Mouse (Mus musculus): ENCODE results near the gene Olfr574.

Olfr574 gene

DNA sequence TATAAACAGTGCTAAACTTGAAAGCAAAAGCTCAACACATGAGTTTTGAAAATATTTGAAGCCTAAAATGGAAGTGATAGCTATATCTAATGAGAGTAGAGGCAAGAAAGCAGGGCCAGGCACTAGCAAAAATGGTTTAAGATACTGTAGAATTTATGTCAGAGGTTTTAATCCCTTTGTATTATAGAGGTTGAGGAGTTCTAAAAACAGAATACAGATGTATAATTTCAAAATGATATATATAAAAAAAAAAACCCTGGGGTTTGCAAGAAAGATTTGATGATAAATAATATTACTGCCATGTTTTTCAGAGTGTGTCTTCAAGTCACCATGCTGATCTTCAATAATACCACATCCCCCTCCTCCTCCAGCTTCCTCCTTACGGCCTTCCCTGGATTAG is at the start of gene Olfr574:
Gene Olfr574 (plus strand): TSS at position 301 of the 400 bp plus-strand sequence.
- DNase-seq (ENCODE audit: low spot score): no peak

DNA sequence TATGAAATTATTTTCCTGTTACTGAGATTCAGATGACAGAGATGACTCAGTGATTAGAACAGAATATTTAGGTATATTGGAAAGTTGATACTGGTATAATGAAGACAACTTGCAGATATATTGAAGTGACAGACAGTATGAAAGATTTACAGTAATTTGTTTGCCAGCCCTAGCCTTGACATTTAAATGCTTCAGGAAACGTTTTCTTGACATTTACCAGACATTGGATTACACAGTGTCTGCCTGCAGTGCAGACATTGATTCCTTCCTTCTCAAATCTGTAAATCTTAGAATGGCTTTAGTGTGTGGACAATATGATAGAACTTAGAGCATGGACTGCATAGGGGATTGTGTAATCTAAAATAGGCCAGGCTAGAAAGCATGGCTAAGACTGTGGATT is 33.0 kb upstream of the Olfr574 start:
- DNase-seq (ENCODE audit: low spot score): no peak

DNA sequence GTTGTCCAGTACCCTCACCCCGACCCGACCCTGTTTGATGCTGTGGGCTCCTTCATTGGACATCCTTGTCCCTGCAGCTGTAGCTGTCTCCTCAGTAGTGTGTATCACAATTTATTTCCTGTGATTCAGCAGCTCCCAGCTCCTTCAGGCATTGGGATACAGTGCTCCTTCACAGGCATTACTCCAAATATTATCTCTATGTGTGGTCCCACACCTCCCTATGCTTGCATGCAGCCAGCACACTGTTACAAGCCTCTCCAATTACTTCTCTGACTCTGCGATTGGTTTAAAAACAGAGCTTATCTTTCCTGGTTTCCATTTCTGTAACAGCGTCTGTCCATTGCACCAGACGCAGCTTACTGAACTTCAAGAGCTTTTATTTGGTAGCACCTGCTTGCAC is 31.9 kb upstream of the Olfr574 start:
- no peak for DNase-seq (ENCODE audit: low spot score)

DNA sequence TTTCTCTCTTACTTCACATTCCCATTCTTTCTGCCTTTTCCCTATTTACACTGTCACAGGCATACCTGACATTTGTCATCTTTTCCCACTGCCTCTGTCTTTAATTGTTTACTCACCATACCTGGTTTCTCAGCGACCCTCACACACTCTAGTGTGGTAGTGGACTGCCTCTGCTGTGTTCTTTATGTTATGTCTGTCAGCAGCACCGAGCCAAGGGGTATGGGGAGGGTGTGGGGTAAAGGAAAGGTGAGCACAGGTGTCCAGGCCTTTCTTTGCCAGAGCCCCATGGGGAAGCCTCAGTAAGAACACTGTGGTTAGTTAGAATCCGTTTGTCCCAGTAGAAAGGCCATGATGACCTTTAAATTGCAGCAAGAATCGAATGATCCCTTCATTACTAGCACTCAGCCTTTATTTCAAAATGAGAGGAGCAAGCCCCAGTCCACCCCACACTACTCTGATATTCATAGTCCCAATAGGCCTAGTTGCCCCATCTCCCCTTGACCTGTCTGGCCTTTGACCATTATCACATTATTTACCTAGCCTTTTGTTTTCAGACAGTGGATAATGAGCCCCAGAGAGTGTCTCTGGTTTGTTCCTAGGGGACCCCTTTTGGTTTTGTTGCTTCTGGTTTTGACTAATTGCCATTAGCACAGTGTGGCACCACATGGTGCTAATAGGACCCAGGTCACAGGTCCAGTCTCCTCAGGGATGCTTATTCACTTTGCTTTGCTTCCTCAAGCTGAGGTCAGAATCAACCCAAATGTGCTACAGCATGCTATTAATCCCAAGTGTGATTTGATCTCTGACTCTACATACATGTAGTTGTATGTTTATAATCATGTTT is 31.0 kb upstream of the Olfr574 start, which contains the start of gene Olfr571:
Gene Olfr571 (minus strand): TSS at position 505 of the 844 bp plus-strand sequence.
- DNase-seq (ENCODE audit: low spot score): no peak

GRCm38 (mm10) chr7:102919632-102920031 is 28.6 kb upstream of the Olfr574 start:
- DNase-seq (ENCODE audit: low spot score): peak; percentile 88

DNA sequence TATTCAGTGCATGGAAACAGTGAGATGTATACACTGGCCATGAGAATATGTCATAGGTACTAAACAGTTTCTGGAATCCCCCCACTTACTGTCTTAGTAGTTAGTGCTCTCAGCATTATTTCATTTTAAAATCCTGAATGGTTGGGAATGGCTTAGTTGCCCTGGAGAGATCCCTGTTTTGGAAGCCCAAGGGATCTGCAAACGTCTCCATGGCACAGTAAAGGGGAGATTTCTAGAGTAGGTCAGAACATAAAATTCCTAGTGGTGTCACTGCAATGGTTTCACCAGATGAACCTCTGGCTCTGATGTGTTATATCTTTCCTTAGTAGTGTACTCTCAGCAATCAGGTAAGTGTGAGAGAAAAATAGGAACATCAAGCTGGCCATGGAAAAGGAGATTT is 24.2 kb upstream of the Olfr574 start, which contains the start of gene Olfr572:
Gene Olfr572 (plus strand): TSS at position 301 of the 400 bp plus-strand sequence.
- no peak for DNase-seq (ENCODE audit: low spot score)

GRCm38 (mm10) chr7:102927105-102927504 is 21.2 kb upstream of the Olfr574 start:
- DNase-seq (ENCODE audit: low spot score): no peak

GRCm38 (mm10) chr7:102942475-102942874 is 5.8 kb upstream of the Olfr574 start, which contains the start of gene Olfr573-ps1:
Gene Olfr573-ps1, minus strand, starts transcription at chr7:102942575.
- DNase-seq (ENCODE audit: low spot score): no peak

- no peak for DNase-seq (ENCODE audit: low spot score)
Observed at GRCm38 (mm10) chr7:102943417-102943816, 4.8 kb upstream of the Olfr574 start.

- DNase-seq (ENCODE audit: low spot score): no peak
Observed at GRCm38 (mm10) chr7:102950732-102951131, 2.5 kb downstream of the Olfr574 start.

GRCm38 (mm10) chr7:102958137-102958536 is 9.9 kb downstream of the Olfr574 start:
- DNase-seq (ENCODE audit: low spot score): no peak

DNA sequence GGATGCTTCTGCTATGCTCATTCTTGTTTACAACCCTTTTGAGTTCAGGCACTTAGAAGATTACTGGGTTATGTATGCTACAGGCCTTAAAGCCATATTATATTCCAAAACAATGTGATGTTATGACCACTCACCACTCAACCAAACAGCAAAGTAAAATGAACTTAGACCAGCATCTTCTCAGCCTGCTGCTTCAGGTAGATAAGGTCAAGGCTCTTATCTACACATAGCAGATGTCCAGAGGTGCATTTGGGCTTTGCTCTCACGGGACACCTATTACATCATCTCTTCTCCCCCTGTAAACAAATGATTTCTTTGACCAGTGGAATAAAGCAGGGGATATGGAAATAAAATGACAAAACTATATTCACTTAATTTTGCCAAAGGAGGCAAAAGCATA is 10.3 kb downstream of the Olfr574 start, which contains the start of gene Olfr575:
Gene Olfr575 (minus strand): TSS at position 183 of the 400 bp plus-strand sequence.
- no peak for DNase-seq (ENCODE audit: low spot score)

DNA sequence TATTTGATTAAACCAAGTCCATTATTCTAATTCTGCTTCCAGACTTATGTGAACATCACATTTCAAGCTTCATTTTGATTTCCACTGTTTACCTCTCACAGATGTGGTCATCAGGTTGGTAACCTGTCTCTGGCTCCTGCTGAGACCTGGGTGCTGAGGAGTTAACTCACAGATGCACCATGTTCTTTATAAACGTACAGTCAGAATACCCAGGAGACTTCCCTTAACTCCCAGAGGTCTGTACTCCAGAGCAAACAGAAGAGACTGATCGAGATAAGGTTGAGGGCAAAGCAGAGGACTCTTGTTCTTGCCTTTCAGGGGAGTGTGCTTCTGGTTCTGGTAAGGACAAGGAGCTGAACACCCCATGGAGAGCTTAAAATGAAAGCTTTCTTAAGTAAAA is 14.1 kb downstream of the Olfr574 start, which contains the start of gene Olfr576:
Gene Olfr576 (plus strand): TSS at position 301 of the 400 bp plus-strand sequence.
- DNase-seq (ENCODE audit: low spot score): no peak

DNA sequence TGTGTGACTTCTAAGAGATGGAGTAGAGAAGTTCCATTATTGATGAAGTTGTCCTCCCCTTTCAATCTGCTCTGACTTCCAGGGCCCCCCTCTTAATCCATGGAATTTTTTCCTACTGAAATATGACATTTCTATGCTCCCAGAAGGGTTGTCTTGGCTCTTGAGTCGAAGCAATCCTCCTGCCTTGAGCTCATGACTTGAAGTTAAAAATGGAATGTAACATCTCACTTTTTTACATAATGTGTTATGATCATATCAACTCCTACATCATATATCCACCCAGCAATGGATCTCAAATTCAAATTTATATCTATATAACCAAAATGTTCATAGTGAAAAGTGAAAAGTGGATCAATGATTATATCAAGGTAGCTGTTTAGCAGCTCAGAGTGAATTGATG is 26.1 kb downstream of the Olfr574 start:
- no peak for DNase-seq (ENCODE audit: low spot score)

- no peak for DNase-seq (ENCODE audit: low spot score)
Observed at GRCm38 (mm10) chr7:102975843-102976242, 27.6 kb downstream of the Olfr574 start, which contains the start of gene Olfr577. Gene Olfr577, minus strand, starts transcription at chr7:102975943.

DNA sequence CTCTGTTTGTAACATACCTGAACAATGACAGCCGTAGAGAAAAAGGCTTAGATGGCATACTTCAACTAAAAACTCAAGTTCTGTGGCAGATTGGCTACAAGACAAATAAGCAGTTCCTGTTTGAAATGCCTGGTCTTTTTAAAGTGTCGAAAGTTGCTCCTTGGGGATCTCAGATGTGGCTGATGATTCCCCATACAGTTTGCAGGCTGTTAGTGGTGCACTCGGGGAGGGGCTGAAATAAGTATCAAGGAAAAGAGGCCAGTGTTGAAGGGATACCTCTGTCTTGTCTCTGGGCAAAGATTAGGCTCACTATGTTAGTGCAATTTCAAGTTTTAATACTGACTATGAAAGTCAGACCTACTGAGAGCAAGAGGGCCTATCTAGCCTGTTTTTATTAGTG is 41.0 kb downstream of the Olfr574 start, which contains the start of gene Olfr578:
Gene Olfr578 (minus strand): TSS at position 101 of the 400 bp plus-strand sequence.
- DNase-seq (ENCODE audit: low spot score): no peak

Data from retina, embryonic 14.5 days (tissue).